Mouse (Mus musculus): Measurements from ENCODE around the gene Cgnl1. TPM values are rescaled to one million over a fixed set of nuclear protein-coding genes. Genes with fewer than 3 reads are reported as not detected.

Gene Cgnl1
- polyA plus RNA-seq, 1 experiment from 2014 or later = 4.3 TPM

GRCm38 (mm10) chr9:71722366-71722765 lies 49.0 kb downstream of the Cgnl1 start:
- no peaks in the 10 kb centered on the region for H3K9me3 ChIP-seq (ENCODE audit: control insufficient read depth)
- H3K36me3 ChIP-seq (ENCODE audit: control insufficient read depth, insufficient read depth) = peaks cover 7% of the 10 kb centered on the region; the same call in 1 of the 2 replicates
- H3K4me3 ChIP-seq (ENCODE audit: low read depth, low read length) = no peak overlapping the region
- H3K9ac ChIP-seq (ENCODE audit: low read depth, low read length) = no peak overlapping the region
- no peak for TF ChIP-seq CTCF (IDR thresholded peaks at IDR 0.05; ENCODE audit: low read depth)
- H3K4me1 ChIP-seq (replicated peaks; ENCODE audit: control insufficient read depth, insufficient read depth, low read length) = no peaks in the 10 kb centered on the region
- H3K27ac ChIP-seq (ENCODE audit: low read depth, low read length) = no peak overlapping the region
- H3K4me2 ChIP-seq (replicated peaks; ENCODE audit: low read depth) = no peak overlapping the region
- no peak for ATAC-seq
- H3K27me3 ChIP-seq (replicated peaks; ENCODE audit: control insufficient read depth, insufficient read depth, low read length) = no peaks in the 10 kb centered on the region
- 50% methylated on average over 3 of the region's 3 CpGs for WGBS

- no peak overlapping the region for H3K4me3 ChIP-seq (ENCODE audit: low read depth, low read length)
- no peaks in the 10 kb centered on the region for H3K4me1 ChIP-seq (replicated peaks; ENCODE audit: control insufficient read depth, insufficient read depth, low read length)
- no peak for TF ChIP-seq CTCF (IDR thresholded peaks at IDR 0.05; ENCODE audit: low read depth)
- no peak overlapping the region for H3K27ac ChIP-seq (ENCODE audit: low read depth, low read length)
- no peaks in the 10 kb centered on the region for H3K9me3 ChIP-seq (ENCODE audit: control insufficient read depth)
- H3K4me2 ChIP-seq (replicated peaks; ENCODE audit: low read depth) = no peak overlapping the region
- H3K36me3 ChIP-seq (ENCODE audit: control insufficient read depth, insufficient read depth) = no peaks in the 10 kb centered on the region; the same call in 1 of the 2 replicates
- no peak overlapping the region for H3K9ac ChIP-seq (ENCODE audit: low read depth, low read length)
- no peaks in the 10 kb centered on the region for H3K27me3 ChIP-seq (replicated peaks; ENCODE audit: control insufficient read depth, insufficient read depth, low read length)
- no peak for ATAC-seq
- 64% methylated on average over 5 of the region's 5 CpGs for WGBS
Observed at GRCm38 (mm10) chr9:71716995-71717394, 54.4 kb downstream of the Cgnl1 start.

- Histone ChIP-seq H3K4me3 (ENCODE audit: low read depth, low read length) (no peak overlapping the region), H3K9me3 (ENCODE audit: control insufficient read depth) (no peaks in the 10 kb centered on the region), H3K27ac (ENCODE audit: low read depth, low read length) (no peak overlapping the region), H3K4me2 (replicated peaks; ENCODE audit: low read depth) (no peak overlapping the region), H3K9ac (ENCODE audit: low read depth, low read length) (no peak overlapping the region), H3K27me3 (replicated peaks; ENCODE audit: control insufficient read depth, insufficient read depth, low read length) (no peaks in the 10 kb centered on the region), H3K36me3 (ENCODE audit: control insufficient read depth, insufficient read depth) (no peaks in the 10 kb centered on the region; the same call in 1 of the 2 replicates), H3K4me1 (replicated peaks; ENCODE audit: control insufficient read depth, insufficient read depth, low read length) (no peaks in the 10 kb centered on the region)
- WGBS = 58% methylated on average over 10 of the region's 10 CpGs
- TF ChIP-seq CTCF (IDR thresholded peaks at IDR 0.05; ENCODE audit: low read depth) = no peak
- ATAC-seq = no peak
Observed at GRCm38 (mm10) chr9:71710776-71711175, 60.6 kb downstream of the Cgnl1 start.

GRCm38 (mm10) chr9:71709199-71709598 lies 62.2 kb downstream of the Cgnl1 start:
- no peak overlapping the region for H3K27ac ChIP-seq (ENCODE audit: low read depth, low read length)
- ATAC-seq = no peak
- H3K27me3 ChIP-seq (replicated peaks; ENCODE audit: control insufficient read depth, insufficient read depth, low read length) = no peaks in the 10 kb centered on the region
- no peaks in the 10 kb centered on the region for H3K4me1 ChIP-seq (replicated peaks; ENCODE audit: control insufficient read depth, insufficient read depth, low read length)
- 47% methylated on average over 11 of the region's 11 CpGs for WGBS
- no peak overlapping the region for H3K4me3 ChIP-seq (ENCODE audit: low read depth, low read length)
- TF ChIP-seq CTCF (IDR thresholded peaks at IDR 0.05; ENCODE audit: low read depth) = no peak
- H3K9me3 ChIP-seq (ENCODE audit: control insufficient read depth) = no peaks in the 10 kb centered on the region
- H3K36me3 ChIP-seq (ENCODE audit: control insufficient read depth, insufficient read depth) = no peaks in the 10 kb centered on the region
- no peak overlapping the region for H3K4me2 ChIP-seq (replicated peaks; ENCODE audit: low read depth)
- H3K9ac ChIP-seq (ENCODE audit: low read depth, low read length) = no peak overlapping the region

- no peak overlapping the region for H3K27ac ChIP-seq (ENCODE audit: low read depth, low read length)
- ATAC-seq = no peak
- no peaks in the 10 kb centered on the region for H3K9me3 ChIP-seq (ENCODE audit: control insufficient read depth)
- no peak overlapping the region for H3K4me3 ChIP-seq (ENCODE audit: low read depth, low read length)
- H3K27me3 ChIP-seq (replicated peaks; ENCODE audit: control insufficient read depth, insufficient read depth, low read length) = no peaks in the 10 kb centered on the region
- no peak overlapping the region for H3K4me2 ChIP-seq (replicated peaks; ENCODE audit: low read depth)
- no peaks in the 10 kb centered on the region for H3K36me3 ChIP-seq (ENCODE audit: control insufficient read depth, insufficient read depth)
- TF ChIP-seq CTCF (IDR thresholded peaks at IDR 0.05; ENCODE audit: low read depth) = no peak
- 85% methylated on average over 7 of the region's 7 CpGs for WGBS
- H3K4me1 ChIP-seq (replicated peaks; ENCODE audit: control insufficient read depth, insufficient read depth, low read length) = no peaks in the 10 kb centered on the region
- H3K9ac ChIP-seq (ENCODE audit: low read depth, low read length) = no peak overlapping the region
Observed at GRCm38 (mm10) chr9:71707989-71708388, 63.4 kb downstream of the Cgnl1 start.

- Histone ChIP-seq H3K27me3 (replicated peaks; ENCODE audit: control insufficient read depth, insufficient read depth, low read length) (no peaks in the 10 kb centered on the region), H3K36me3 (ENCODE audit: control insufficient read depth, insufficient read depth) (no peaks in the 10 kb centered on the region), H3K4me3 (ENCODE audit: low read depth, low read length) (no peak overlapping the region), H3K9me3 (ENCODE audit: control insufficient read depth) (no peaks in the 10 kb centered on the region), H3K9ac (ENCODE audit: low read depth, low read length) (no peak overlapping the region), H3K27ac (ENCODE audit: low read depth, low read length) (no peak overlapping the region), H3K4me1 (replicated peaks; ENCODE audit: control insufficient read depth, insufficient read depth, low read length) (no peaks in the 10 kb centered on the region), H3K4me2 (replicated peaks; ENCODE audit: low read depth) (no peak overlapping the region)
- 59% methylated on average over 13 of the region's 13 CpGs for WGBS
- ATAC-seq = peak; percentile 63
- TF ChIP-seq CTCF (IDR thresholded peaks at IDR 0.05; ENCODE audit: low read depth) = no peak
Observed at GRCm38 (mm10) chr9:71704332-71705014, 66.9 kb downstream of the Cgnl1 start.

All from intestine, postnatal 0 days (tissue).